Mouse (Mus musculus) CH12F3 (cell line): ENCODE measurements around the gene Wfdc10.

Source experiments
- in situ Hi-C: fragments of 300-500 bp; cut with MboI; formaldehyde crosslinking; loops from 2 replicates; pipeline ENCODE4 v1.14.3; 2020; ENCODE audit warnings: low sequenced_read_pairs

Gene Wfdc10

DNA sequence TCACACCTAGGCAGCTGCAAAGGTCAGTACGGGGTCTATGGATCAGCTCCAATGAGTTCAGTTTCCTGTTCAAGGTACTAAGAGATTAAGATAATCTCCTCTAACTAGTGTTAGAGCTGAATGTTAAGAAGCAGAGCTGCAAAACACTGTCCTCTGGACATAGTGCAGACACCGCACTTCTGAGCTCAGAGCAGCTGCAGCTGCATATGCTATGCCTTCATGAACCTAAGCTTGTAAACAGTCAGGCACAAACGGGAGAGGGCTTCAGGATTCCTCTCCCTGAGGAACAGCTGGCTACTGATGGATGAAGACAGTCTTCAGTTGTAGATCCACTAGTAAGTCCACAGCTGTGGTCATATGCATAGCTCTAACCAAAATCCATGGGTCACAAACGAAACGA is 45.1 kb downstream of the Wfdc10 start:
- in situ Hi-C loops: no loop called here

DNA sequence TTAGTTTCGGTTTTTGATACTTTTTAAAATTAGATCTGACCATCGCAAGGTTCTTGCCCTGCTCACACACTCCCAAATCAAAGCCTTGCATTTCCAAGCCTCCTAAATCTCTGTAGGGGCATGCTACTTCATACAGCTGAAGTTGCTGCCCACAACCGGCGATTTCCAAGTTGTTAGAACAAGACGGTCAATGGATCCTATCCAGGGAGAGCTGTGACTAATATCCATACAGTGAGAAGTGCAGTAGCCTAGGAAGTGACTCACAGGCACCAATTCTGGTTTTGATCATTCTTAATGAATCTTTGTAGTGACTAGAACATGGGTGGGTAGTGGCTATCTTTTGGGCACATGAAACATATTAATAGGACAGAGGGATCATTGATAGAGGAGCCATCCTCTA is 45.9 kb downstream of the Wfdc10 start:
- in situ Hi-C loops: no loop called here

DNA sequence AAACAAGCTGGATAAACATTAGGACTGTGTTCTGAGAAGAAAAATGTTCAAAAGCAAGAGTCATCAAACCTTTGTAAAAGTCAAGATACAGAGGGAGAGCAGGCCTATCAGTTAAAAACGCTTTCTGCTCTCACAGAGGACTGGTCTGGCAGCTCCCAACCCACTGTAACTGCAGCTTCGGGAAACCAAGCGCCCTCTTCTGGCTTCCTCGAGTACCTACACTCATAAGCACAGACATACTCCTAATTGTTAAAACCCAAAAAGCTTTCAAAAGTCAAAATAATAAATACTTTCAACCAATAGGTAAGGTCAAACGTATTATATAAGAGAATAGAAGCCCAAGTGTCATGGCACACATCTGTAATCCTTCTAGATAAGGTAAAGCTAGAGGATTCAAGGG is 48.4 kb downstream of the Wfdc10 start:
- in situ Hi-C loops: no loop called here

- in situ Hi-C loops: no loop called here
Measured at GRCm38 (mm10) chr2:164705328-164705727, 49.5 kb downstream of the Wfdc10 start.

- in situ Hi-C loops: no loop called here
Measured at GRCm38 (mm10) chr2:164705991-164706390, 50.1 kb downstream of the Wfdc10 start.
